Comparison of ENCODE assay signal across 9 mouse cellular contexts in genomic region chr15:79435191-79435671, GRCm38 (mm10). TPM values are rescaled to one million over a fixed set of nuclear protein-coding genes. Genes with fewer than 3 reads are reported as not detected.
A peak's percentile ranks its signal among the peaks of the same experiment; 100 is the strongest.
DNase-seq lines count a peak whose midpoint lies in the region; ATAC-seq and TF ChIP-seq lines count a peak whose summit lies in the region.
"Had no signal": no experiment of that assay in that cellular context is flagged by ENCODE, and none has a peak within 500 bp of the region (broad histone marks: within the 10 kb centered on the region; RNA-seq: fewer than 3 reads in every experiment).

No protein-coding gene starts in this region.

- peaks cover 65% of the 10 kb centered on the region for H3K4me1 ChIP-seq in hindbrain, embryonic 12.5 days
- H3K4me1 ChIP-seq in hindbrain, embryonic 11.5 days (replicated peaks; ENCODE audit: control insufficient read depth, insufficient read depth, low read length), result peaks cover 20% of the 10 kb centered on the region
- peaks cover 88% of the 10 kb centered on the region for H3K4me1 ChIP-seq in heart, embryonic 10.5 days

- H3K27me3 ChIP-seq in hindbrain, embryonic 12.5 days, result no peaks in the 10 kb centered on the region
- no peaks in the 10 kb centered on the region for H3K27me3 ChIP-seq in hindbrain, embryonic 11.5 days (ENCODE audit: control insufficient read depth, insufficient read depth, low read length)
- no peaks in the 10 kb centered on the region for H3K27me3 ChIP-seq in heart, embryonic 10.5 days (ENCODE audit: insufficient read depth, poor library complexity, severe bottlenecking)
- H3K27me3 ChIP-seq in myocyte (ENCODE audit: control insufficient read depth, insufficient read depth, insufficient read length), result no peaks in the 10 kb centered on the region
- H3K27me3 ChIP-seq: megakaryocyte, embryonic 14.5 days had no signal

- TF ChIP-seq POLR2A in myocyte (IDR thresholded peaks at IDR 0.05; ENCODE audit: insufficient read length, low read depth), result no peak

- peaks cover 83% of the 10 kb centered on the region for H3K36me3 ChIP-seq in hindbrain, embryonic 12.5 days
- H3K36me3 ChIP-seq in hindbrain, embryonic 11.5 days (ENCODE audit: control insufficient read depth, insufficient read depth, low read length), result peaks cover 31% of the 10 kb centered on the region
- H3K36me3 ChIP-seq in heart, embryonic 10.5 days, result peaks cover 75% of the 10 kb centered on the region
- H3K36me3 ChIP-seq in myocyte (ENCODE audit: control insufficient read depth, insufficient read depth), result peaks cover 18% of the 10 kb centered on the region

- no peak overlapping the region for H3ac ChIP-seq in myocyte (ENCODE audit: control insufficient read depth, insufficient read length)

- 0 out of 2 replicates have a peak overlapping the region, but pooled peaks have one; percentile 8 for H3K9ac ChIP-seq in hindbrain, embryonic 12.5 days
- no peak overlapping the region for H3K9ac ChIP-seq in hindbrain, embryonic 11.5 days (ENCODE audit: low read depth, low read length)

- no peak for ATAC-seq in hindbrain, embryonic 12.5 days (ENCODE audit: low FRiP score)
- ATAC-seq in hindbrain, embryonic 11.5 days (ENCODE audit: low FRiP score), result no peak

- 36% methylated on average over 7 of the region's 7 CpGs for WGBS in hindbrain, embryonic 12.5 days
- 52% methylated on average over 7 of the region's 7 CpGs for WGBS in hindbrain, embryonic 11.5 days
- WGBS in heart, embryonic 10.5 days, result 38% methylated on average over 7 of the region's 7 CpGs

- H3K9me3 ChIP-seq in hindbrain, embryonic 12.5 days (replicated peaks), result no peaks in the 10 kb centered on the region
- no peaks in the 10 kb centered on the region for H3K9me3 ChIP-seq in hindbrain, embryonic 11.5 days (ENCODE audit: control insufficient read depth, low read length)
- no peaks in the 10 kb centered on the region for H3K9me3 ChIP-seq in heart, embryonic 10.5 days

- peak overlapping the region; percentile 55; the same call in 1 of the 2 replicates for H3K27ac ChIP-seq in hindbrain, embryonic 12.5 days
- H3K27ac ChIP-seq in hindbrain, embryonic 11.5 days (ENCODE audit: low read depth, low read length), result no peak overlapping the region
- peak overlapping the region; percentile 76 for H3K27ac ChIP-seq in heart, embryonic 10.5 days

- no peak overlapping the region for H3K4me2 ChIP-seq in hindbrain, embryonic 12.5 days (replicated peaks)
- no peak overlapping the region for H3K4me2 ChIP-seq in hindbrain, embryonic 11.5 days (replicated peaks; ENCODE audit: low read depth, low read length)
- H3K4me2 ChIP-seq in myocyte (ENCODE audit: low read depth), result peak overlapping the region; percentile 48

- peaks cover 76% of the 10 kb centered on the region for H3K79me2 ChIP-seq in myocyte (ENCODE audit: control insufficient read depth, insufficient read depth)

- DNase-seq in hindbrain, embryonic 11.5 days (ENCODE audit: low spot score), result no peak
- peak; percentile 81 for DNase-seq in MN1 (ENCODE audit: low spot score)
- no peak for DNase-seq in heart, embryonic 10.5 days (ENCODE audit: low spot score)
- peak; percentile 78 for DNase-seq in kidney, postnatal 10 days
- DNase-seq in natural killer cell, adult 2 months (ENCODE audit: low spot score in 2 of 2), result no peak
- no peak for DNase-seq in frontal cortex, postnatal 36 days (ENCODE audit: low spot score in 2 of 2)

- H3K4me3 ChIP-seq in hindbrain, embryonic 12.5 days, result no peak overlapping the region
- no peak overlapping the region for H3K4me3 ChIP-seq in hindbrain, embryonic 11.5 days (ENCODE audit: low read depth, low read length)
- H3K4me3 ChIP-seq in heart, embryonic 10.5 days, result no peak overlapping the region
- H3K4me3 ChIP-seq in myocyte, result no peak overlapping the region
- H3K4me3 ChIP-seq: megakaryocyte, embryonic 14.5 days had no signal

TF ChIP-seq in myocyte, 11 proteins besides CTCF, POLR2A, EP300 and RAD21:
- no peak for TF ChIP-seq MYOG (IDR thresholded peaks at IDR 0.05; ENCODE audit: control insufficient read depth in 1 of 3, insufficient read depth in 1 of 3, insufficient read length in 2 of 3, low read depth in 2 of 3)
- peak in 1 of 3 experiments; percentile 64 for TF ChIP-seq MYOD1 (IDR thresholded peaks at IDR 0.05; ENCODE audit: control insufficient read depth in 1 of 3, insufficient read length in 2 of 3, low read depth in 2 of 3)
- TF ChIP-seq POLR2AphosphoS2 (IDR thresholded peaks at IDR 0.05; ENCODE audit: insufficient read length, low read depth), result no peak
- TF ChIP-seq SRF (IDR thresholded peaks at IDR 0.05; ENCODE audit: control insufficient read depth, insufficient read length, low read depth), result no peak

RNA-seq across cellular contexts. Expression of gene Csnk1e, which starts 20.1 kb away (rescaled TPM):
- 280 and 284 TPM in 2 replicates for polyA plus RNA-seq in hindbrain, embryonic 12.5 days (2016; fragmentation: Nextera tagmentation; extraction: Ambion mirVana)
- 193 and 195 TPM in 2 replicates for polyA plus RNA-seq in hindbrain, embryonic 11.5 days (2014; fragmentation: Nextera tagmentation; extraction: Ambion mirVana)
- 87.9 and 102 TPM in 2 replicates for polyA plus RNA-seq in heart, embryonic 10.5 days (2016; fragmentation: Nextera tagmentation; extraction: Ambion mirVana)
- 116 TPM for polyA plus RNA-seq in myocyte (2012; fragmentation: generic; extraction: Trizol)

RNA-seq across cellular contexts. Expression of gene Tmem184b, which starts 31.9 kb away (rescaled TPM):
- polyA plus RNA-seq in hindbrain, embryonic 12.5 days (2016; fragmentation: Nextera tagmentation; extraction: Ambion mirVana), result 46.2 and 52.0 TPM in 2 replicates
- polyA plus RNA-seq in hindbrain, embryonic 11.5 days (2014; fragmentation: Nextera tagmentation; extraction: Ambion mirVana), result 32.7 and 33.5 TPM in 2 replicates
- 67.7 and 76.3 TPM in 2 replicates for polyA plus RNA-seq in heart, embryonic 10.5 days (2016; fragmentation: Nextera tagmentation; extraction: Ambion mirVana)
- polyA plus RNA-seq in myocyte (2012; fragmentation: generic; extraction: Trizol), result 110 TPM

Comparison
In these comparisons a context has a peak if more than half of its experiments do, and no peak if none do; other contexts are left out.
1. DNase-seq: peak in MN1 (single experiment) and kidney, postnatal 10 days (single experiment); none in hindbrain, embryonic 11.5 days (single experiment), heart, embryonic 10.5 days (single experiment), natural killer cell, adult 2 months (0 of 2) and frontal cortex, postnatal 36 days (0 of 2).